Mouse (Mus musculus): ENCODE measurements around the gene Mcpt8.
"Not testable (repeated sequence)": the region's sequence is repeated elsewhere in the genome, so short reads cannot be mapped to it uniquely, and the experiment has no call there.

- TF ChIP-seq CTCF (IDR thresholded peaks at IDR 0.05; ENCODE audit: extremely low read depth, insufficient read length, insufficient replicate concordance, low read depth, low read length); POLR2A (IDR thresholded peaks at IDR 0.05; ENCODE audit: low read depth, low read length): not testable (repeated sequence)
Measured at GRCm38 (mm10) chr14:56132508-56132907, 47.4 kb upstream of the Mcpt8 start, which contains the start of gene Gzmd.
